Mouse (Mus musculus) limb, embryonic 12.5 days (tissue): ENCODE measurements at regions not wholly inside any gene's neighbourhood (a gene's known extent, or its start where the extent isn't known, plus 50 kb on each side); places are given as distances from the start of the nearest gene placed in this dataset.
"Not testable (repeated sequence)": the region's sequence is repeated elsewhere in the genome, so short reads cannot be mapped to it uniquely, and the experiment has no call there.

Experiments
- ATAC-seq: fragments of 200-750 bp; cut with Nextera tagmentation; 2 replicates; pipeline ENCODE4 v1.8.0; 2017; ENCODE audit warnings: low read depth, moderate TSS enrichment; ENCODE audit not compliant: insufficient number of reproducible peaks, insufficient read depth, low FRiP score, low TSS enrichment
- H3K27ac ChIP-seq: fragments of 300-500 bp; sonication (generic); 2 replicates; pipeline ENCODE4 v1.5.1; 2016; ENCODE audit warnings: mild to moderate bottlenecking, moderate library complexity
- H3K27me3 ChIP-seq: fragments of 300-500 bp; sonication (generic); 2 replicates; pipeline ENCODE4 v1.6.1; 2016; ENCODE audit warnings: mild to moderate bottlenecking, moderate library complexity
- H3K36me3 ChIP-seq: fragments of 300-500 bp; sonication (generic); 2 replicates; pipeline ENCODE4 v1.6.1; 2016; ENCODE audit warnings: mild to moderate bottlenecking, moderate library complexity
- H3K4me1 ChIP-seq: fragments of 300-500 bp; sonication (generic); replicated peaks from 2 replicates; pipeline ENCODE4 v1.6.1; 2016
- H3K4me2 ChIP-seq: fragments of 300-500 bp; sonication (generic); 2 replicates; pipeline ENCODE4 v1.6.1; 2016; ENCODE audit warnings: mild to moderate bottlenecking, moderate library complexity
- H3K4me3 ChIP-seq: fragments of 300-500 bp; sonication (generic); replicated peaks from 2 replicates; pipeline ENCODE4 v1.5.1; 2016; ENCODE audit warnings: mild to moderate bottlenecking
- H3K9ac ChIP-seq: fragments of 300-500 bp; sonication (generic); replicated peaks from 2 replicates; pipeline ENCODE4 v1.6.1; 2016; ENCODE audit warnings: mild to moderate bottlenecking, moderate library complexity
- H3K9me3 ChIP-seq: fragments of 300-500 bp; sonication (generic); 2 replicates; pipeline ENCODE4 v1.6.1; 2016; ENCODE audit warnings: mild to moderate bottlenecking, moderate library complexity
- WGBS: fragments of 180-500 bp; shearing (Covaris S2); methylation state at CpG from one replicate; pipeline ENCODE4 v1.1.7; 2016; 5-methylcytosine and 5-hydroxymethylcytosine counted together

GRCm38 (mm10) chr4:23636231-23636928 is 859.9 kb upstream of the Mms22l start:
- WGBS = 78% methylated on average over 9 of the region's 9 CpGs
- no peak for ATAC-seq
- Histone ChIP-seq H3K9ac (no peak overlapping the region), H3K27me3 (no peaks in the 10 kb centered on the region), H3K27ac (no peak overlapping the region), H3K4me1 (no peaks in the 10 kb centered on the region), H3K4me2 (no peak overlapping the region), H3K9me3 (no peaks in the 10 kb centered on the region), H3K4me3 (no peak overlapping the region), H3K36me3 (no peaks in the 10 kb centered on the region)

GRCm38 (mm10) chr4:23636929-23637235 is 859.4 kb upstream of the Mms22l start:
- ATAC-seq = no peak
- no peak overlapping the region for H3K4me3 ChIP-seq
- no peaks in the 10 kb centered on the region for H3K4me1 ChIP-seq
- 69% methylated on average over 2 of the region's 2 CpGs for WGBS
- H3K9ac ChIP-seq = no peak overlapping the region
- no peaks in the 10 kb centered on the region for H3K36me3 ChIP-seq
- H3K27ac ChIP-seq = no peak overlapping the region
- no peaks in the 10 kb centered on the region for H3K27me3 ChIP-seq
- no peak overlapping the region for H3K4me2 ChIP-seq
- no peaks in the 10 kb centered on the region for H3K9me3 ChIP-seq

- ATAC-seq, H3K36me3 ChIP-seq, H3K27me3 ChIP-seq, H3K4me2 ChIP-seq, H3K9me3 ChIP-seq, H3K27ac ChIP-seq, H3K9ac ChIP-seq, H3K4me3 ChIP-seq, H3K4me1 ChIP-seq: not testable (repeated sequence)
- 88% methylated on average over 5 of the region's 5 CpGs for WGBS
Observed at GRCm38 (mm10) chr4:23656671-23657070, 839.6 kb upstream of the Mms22l start.

GRCm38 (mm10) chr4:23668896-23669295 is 827.4 kb upstream of the Mms22l start:
- no peak overlapping the region for H3K9ac ChIP-seq
- H3K9me3 ChIP-seq = no peaks in the 10 kb centered on the region
- no peaks in the 10 kb centered on the region for H3K36me3 ChIP-seq
- 88% methylated on average over 2 of the region's 2 CpGs for WGBS
- no peaks in the 10 kb centered on the region for H3K4me1 ChIP-seq
- no peak overlapping the region for H3K4me3 ChIP-seq
- no peak overlapping the region for H3K4me2 ChIP-seq
- H3K27me3 ChIP-seq = no peaks in the 10 kb centered on the region
- no peak for ATAC-seq
- H3K27ac ChIP-seq = no peak overlapping the region

GRCm38 (mm10) chr4:23703626-23704025 is 792.6 kb upstream of the Mms22l start:
- Histone ChIP-seq H3K4me2 (no peak overlapping the region), H3K36me3 (no peaks in the 10 kb centered on the region), H3K27me3 (no peaks in the 10 kb centered on the region), H3K9me3 (no peaks in the 10 kb centered on the region), H3K9ac (no peak overlapping the region), H3K4me1 (no peaks in the 10 kb centered on the region), H3K4me3 (no peak overlapping the region), H3K27ac (no peak overlapping the region)
- no peak for ATAC-seq

GRCm38 (mm10) chr4:23710716-23711115 is 785.5 kb upstream of the Mms22l start:
- no peak for ATAC-seq
- Histone ChIP-seq H3K36me3 (no peaks in the 10 kb centered on the region), H3K4me2 (no peak overlapping the region), H3K4me3 (no peak overlapping the region), H3K27ac (no peak overlapping the region), H3K9me3 (no peaks in the 10 kb centered on the region), H3K4me1 (no peaks in the 10 kb centered on the region), H3K27me3 (no peaks in the 10 kb centered on the region), H3K9ac (no peak overlapping the region)
- 76% methylated on average over 2 of the region's 2 CpGs for WGBS

GRCm38 (mm10) chr4:23713781-23714415 is 782.4 kb upstream of the Mms22l start:
- Histone ChIP-seq H3K4me2 (no peak overlapping the region), H3K27ac (no peak overlapping the region), H3K4me1 (no peaks in the 10 kb centered on the region), H3K9me3 (no peaks in the 10 kb centered on the region), H3K27me3 (no peaks in the 10 kb centered on the region), H3K9ac (no peak overlapping the region), H3K4me3 (no peak overlapping the region), H3K36me3 (no peaks in the 10 kb centered on the region)
- 71% methylated on average over 8 of the region's 8 CpGs for WGBS
- ATAC-seq = no peak

- no peak for ATAC-seq
- no peak overlapping the region for H3K4me3 ChIP-seq
- H3K4me1 ChIP-seq = no peaks in the 10 kb centered on the region
- H3K36me3 ChIP-seq = no peaks in the 10 kb centered on the region
- no peak overlapping the region for H3K4me2 ChIP-seq
- no peaks in the 10 kb centered on the region for H3K9me3 ChIP-seq
- no peaks in the 10 kb centered on the region for H3K27me3 ChIP-seq
- H3K27ac ChIP-seq = no peak overlapping the region
- WGBS = 78% methylated on average over 2 of the region's 2 CpGs
- no peak overlapping the region for H3K9ac ChIP-seq
Observed at GRCm38 (mm10) chr4:23727846-23728245, 768.4 kb upstream of the Mms22l start.

- no peak overlapping the region for H3K27ac ChIP-seq
- no peak overlapping the region for H3K4me3 ChIP-seq
- no peaks in the 10 kb centered on the region for H3K27me3 ChIP-seq
- no peaks in the 10 kb centered on the region for H3K9me3 ChIP-seq
- no peak for ATAC-seq
- no peak overlapping the region for H3K9ac ChIP-seq
- H3K4me1 ChIP-seq = no peaks in the 10 kb centered on the region
- 55% methylated on average over 4 of the region's 4 CpGs for WGBS
- no peaks in the 10 kb centered on the region for H3K36me3 ChIP-seq
- H3K4me2 ChIP-seq = no peak overlapping the region
Observed at GRCm38 (mm10) chr4:23732471-23732870, 763.8 kb upstream of the Mms22l start.

GRCm38 (mm10) chr4:23744079-23744478 is 752.2 kb upstream of the Mms22l start:
- ATAC-seq = no peak
- no peaks in the 10 kb centered on the region for H3K27me3 ChIP-seq
- no peak overlapping the region for H3K27ac ChIP-seq
- H3K4me2 ChIP-seq = no peak overlapping the region
- H3K36me3 ChIP-seq = no peaks in the 10 kb centered on the region
- 85% methylated on average over 7 of the region's 7 CpGs for WGBS
- H3K4me1 ChIP-seq = no peaks in the 10 kb centered on the region
- H3K9ac ChIP-seq = no peak overlapping the region
- H3K4me3 ChIP-seq = no peak overlapping the region
- no peaks in the 10 kb centered on the region for H3K9me3 ChIP-seq

- H3K27ac ChIP-seq = no peak overlapping the region
Observed at GRCm38 (mm10) chr4:23758005-23758404, 738.2 kb upstream of the Mms22l start.

More at GRCm38 (mm10) chr4:23758005-23758404, 738.2 kb upstream of the Mms22l start:
- H3K9me3 ChIP-seq = no peaks in the 10 kb centered on the region
- H3K4me3 ChIP-seq = no peak overlapping the region
- no peaks in the 10 kb centered on the region for H3K27me3 ChIP-seq
- H3K9ac ChIP-seq = no peak overlapping the region
- no peak for ATAC-seq
- H3K4me1 ChIP-seq = 0 out of 2 replicates have a peak, but pooled peaks cover 9% of the 10 kb centered on the region
- H3K36me3 ChIP-seq = no peaks in the 10 kb centered on the region
- H3K4me2 ChIP-seq = no peak overlapping the region
